Mouse (Mus musculus): Measurements from ENCODE around the gene Troap. TPM values are rescaled to one million over a fixed set of nuclear protein-coding genes. Genes with fewer than 3 reads are reported as not detected.
"Not testable (repeated sequence)": the region's sequence is repeated elsewhere in the genome, so short reads cannot be mapped to it uniquely, and the experiment has no call there.

The Troap gene
- polyA plus RNA-seq, 1 experiment from 2014 or later: 24.2 TPM

GRCm38 (mm10) chr15:99045734-99046133, 28.6 kb upstream of the Troap start:
- not testable (repeated sequence) for H3K4me3 ChIP-seq; ATAC-seq (ENCODE audit: low FRiP score, low read depth); H3K36me3 ChIP-seq; H3K4me1 ChIP-seq; H3K9me3 ChIP-seq; H3K9ac ChIP-seq; H3K4me2 ChIP-seq (replicated peaks); H3K27ac ChIP-seq
- peaks cover 11% of the 10 kb centered on the region for H3K27me3 ChIP-seq (replicated peaks)
- WGBS: 80% methylated on average over 6 of the region's 6 CpGs

GRCm38 (mm10) chr15:99049473-99050253, 24.7 kb upstream of the Troap start:
- WGBS: 35% methylated on average over 13 of the region's 13 CpGs
- Histone ChIP-seq H3K4me1 (peaks cover 9% of the 10 kb centered on the region), H3K4me3 (no peak overlapping the region), H3K27me3 (replicated peaks) (peaks cover 33% of the 10 kb centered on the region), H3K36me3 (no peaks in the 10 kb centered on the region), H3K4me2 (replicated peaks) (no peak overlapping the region), H3K9me3 (no peaks in the 10 kb centered on the region), H3K27ac (no peak overlapping the region), H3K9ac (no peak overlapping the region)
- ATAC-seq (ENCODE audit: low FRiP score, low read depth): no peak

GRCm38 (mm10) chr15:99053373-99053772, 21.0 kb upstream of the Troap start:
- no peak overlapping the region for H3K27ac ChIP-seq
- 8% methylated on average over 9 of the region's 9 CpGs for WGBS
- peaks cover 24% of the 10 kb centered on the region for H3K4me1 ChIP-seq
- H3K9me3 ChIP-seq: no peaks in the 10 kb centered on the region
- H3K36me3 ChIP-seq: no peaks in the 10 kb centered on the region
- ATAC-seq (ENCODE audit: low FRiP score, low read depth): no peak
- H3K4me2 ChIP-seq (replicated peaks): peak overlapping the region; percentile 27
- peaks cover 63% of the 10 kb centered on the region for H3K27me3 ChIP-seq (replicated peaks)
- no peak overlapping the region for H3K4me3 ChIP-seq
- H3K9ac ChIP-seq: no peak overlapping the region

GRCm38 (mm10) chr15:99055040-99055439, 19.3 kb upstream of the Troap start, which contains the start of gene Prph:
TSS of gene Prph (plus strand) at chr15:99055174.
- Histone ChIP-seq H3K4me3 (peak within 1 kb of the TSS; percentile 37), H3K27me3 (replicated peaks) (peaks cover 77% of the 10 kb centered on the region), H3K36me3 (no peaks in the 10 kb centered on the region), H3K9ac (peak within 1 kb of the TSS; percentile 38; the same call in 1 of the 2 replicates), H3K4me2 (replicated peaks) (peak within 1 kb of the TSS; percentile 63), H3K9me3 (no peaks in the 10 kb centered on the region), H3K4me1 (peaks cover 24% of the 10 kb centered on the region), H3K27ac (no peak within 1 kb of the TSS)
- WGBS: 2% methylated on average over 30 of the region's 30 CpGs
- ATAC-seq (ENCODE audit: low FRiP score, low read depth): no peak

GRCm38 (mm10) chr15:99055511-99055961, 18.8 kb upstream of the Troap start:
- peak overlapping the region; percentile 38; the same call in 1 of the 2 replicates for H3K9ac ChIP-seq
- 1% methylated on average over 37 of the region's 37 CpGs for WGBS
- peaks cover 74% of the 10 kb centered on the region for H3K27me3 ChIP-seq (replicated peaks)
- peak overlapping the region; percentile 37 for H3K4me3 ChIP-seq
- H3K4me2 ChIP-seq (replicated peaks): peak overlapping the region; percentile 63
- ATAC-seq (ENCODE audit: low FRiP score, low read depth): no peak
- no peak overlapping the region for H3K27ac ChIP-seq
- no peaks in the 10 kb centered on the region for H3K36me3 ChIP-seq
- H3K4me1 ChIP-seq: peaks cover 24% of the 10 kb centered on the region
- no peaks in the 10 kb centered on the region for H3K9me3 ChIP-seq

- no peak overlapping the region for H3K27ac ChIP-seq
- no peak overlapping the region; the same call in 1 of the 2 replicates for H3K9ac ChIP-seq
- H3K4me3 ChIP-seq: peak overlapping the region; percentile 37
- peaks cover 24% of the 10 kb centered on the region for H3K4me1 ChIP-seq
- peaks cover 79% of the 10 kb centered on the region for H3K27me3 ChIP-seq (replicated peaks)
- peak overlapping the region; percentile 63 for H3K4me2 ChIP-seq (replicated peaks)
- no peaks in the 10 kb centered on the region for H3K36me3 ChIP-seq
- ATAC-seq (ENCODE audit: low FRiP score, low read depth): no peak
- WGBS: 7% methylated on average over 14 of the region's 14 CpGs
- no peaks in the 10 kb centered on the region for H3K9me3 ChIP-seq
These were observed 18.0 kb upstream of the Troap start for GRCm38 (mm10) chr15:99056332-99056731.

GRCm38 (mm10) chr15:99065557-99066165, 8.7 kb upstream of the Troap start:
- ATAC-seq (ENCODE audit: low FRiP score, low read depth): no peak

GRCm38 (mm10) chr15:99071988-99072387, 2.4 kb upstream of the Troap start:
- Histone ChIP-seq H3K4me1 (peaks cover 16% of the 10 kb centered on the region), H3K4me2 (replicated peaks) (no peak overlapping the region), H3K9ac (no peak overlapping the region), H3K36me3 (0 out of 2 replicates have a peak, but pooled peaks cover under 1% of the 10 kb centered on the region), H3K9me3 (no peaks in the 10 kb centered on the region), H3K27me3 (replicated peaks) (no peaks in the 10 kb centered on the region), H3K4me3 (no peak overlapping the region), H3K27ac (no peak overlapping the region)
- ATAC-seq (ENCODE audit: low FRiP score, low read depth): no peak
- 94% methylated on average over 1 of the region's 1 CpGs for WGBS

More at GRCm38 (mm10) chr15:99065557-99066165, 8.7 kb upstream of the Troap start:
- Histone ChIP-seq H3K9me3 (no peaks in the 10 kb centered on the region), H3K9ac (no peak overlapping the region), H3K4me2 (replicated peaks) (no peak overlapping the region), H3K27me3 (replicated peaks) (0 out of 2 replicates have a peak, but pooled peaks cover 6% of the 10 kb centered on the region), H3K27ac (no peak overlapping the region), H3K4me1 (no peaks in the 10 kb centered on the region), H3K36me3 (no peaks in the 10 kb centered on the region), H3K4me3 (no peak overlapping the region)
- 82% methylated on average over 12 of the region's 12 CpGs for WGBS

GRCm38 (mm10) chr15:99074600-99075333, 392 bp downstream of the Troap start:
- H3K9me3 ChIP-seq: no peaks in the 10 kb centered on the region
- under 1% methylated on average over 44 of the region's 44 CpGs for WGBS
- peaks cover 19% of the 10 kb centered on the region for H3K36me3 ChIP-seq
- peak overlapping the region; percentile 74 for H3K9ac ChIP-seq
- ATAC-seq (ENCODE audit: low FRiP score, low read depth): peak; percentile 98
- H3K27ac ChIP-seq: peak overlapping the region; percentile 91
- H3K4me2 ChIP-seq (replicated peaks): peak overlapping the region; percentile 83
- peak overlapping the region; percentile 55 for H3K4me3 ChIP-seq
- peaks cover 28% of the 10 kb centered on the region for H3K4me1 ChIP-seq
- H3K27me3 ChIP-seq (replicated peaks): no peaks in the 10 kb centered on the region

- Histone ChIP-seq H3K4me1 (peaks cover 28% of the 10 kb centered on the region), H3K36me3 (peaks cover 30% of the 10 kb centered on the region), H3K4me2 (replicated peaks) (peak overlapping the region; percentile 83)
- not testable (repeated sequence) for H3K9me3 ChIP-seq; H3K27ac ChIP-seq; ATAC-seq (ENCODE audit: low FRiP score, low read depth); H3K9ac ChIP-seq; H3K27me3 ChIP-seq (replicated peaks); H3K4me3 ChIP-seq
- WGBS: 98% methylated on average over 3 of the region's 3 CpGs
These were observed 1.6 kb downstream of the Troap start for GRCm38 (mm10) chr15:99076011-99076410.

GRCm38 (mm10) chr15:99078181-99078910, 4.0 kb downstream of the Troap start:
- no peak for ATAC-seq (ENCODE audit: low FRiP score, low read depth)
- Histone ChIP-seq H3K27ac (no peak overlapping the region), H3K9ac (no peak overlapping the region), H3K27me3 (replicated peaks) (peaks cover 7% of the 10 kb centered on the region; the same call in 1 of the 2 replicates), H3K4me1 (peaks cover 28% of the 10 kb centered on the region), H3K4me2 (replicated peaks) (no peak overlapping the region), H3K36me3 (peaks cover 48% of the 10 kb centered on the region), H3K4me3 (no peak overlapping the region), H3K9me3 (no peaks in the 10 kb centered on the region)
- WGBS: 86% methylated on average over 15 of the region's 15 CpGs

Measured in neural tube, embryonic 12.5 days (tissue).